Mouse (Mus musculus) midbrain, embryonic 13.5 days (tissue): Measurements from ENCODE around the gene Odf3l1. TPM values are rescaled to one million over a fixed set of nuclear protein-coding genes. Genes with fewer than 3 reads are reported as not detected.

Experiments
- ATAC-seq: fragments of 200-750 bp; cut with Nextera tagmentation; 2 replicates; pipeline ENCODE4 v1.8.0; 2017; ENCODE audit warnings: mild to moderate bottlenecking, moderate TSS enrichment, moderate library complexity
- H3K27ac ChIP-seq: fragments of 300-500 bp; sonication (generic); 2 replicates; pipeline ENCODE4 v1.5.1; 2015; ENCODE audit warnings: inconsistent platforms, mild to moderate bottlenecking, moderate library complexity
- H3K27me3 ChIP-seq: fragments of 300-500 bp; sonication (generic); 2 replicates; pipeline ENCODE4 v1.6.1; 2015; ENCODE audit warnings: mild to moderate bottlenecking, inconsistent platforms
- H3K36me3 ChIP-seq: fragments of 300-500 bp; sonication (generic); 2 replicates; pipeline ENCODE4 v1.6.1; 2015; ENCODE audit warnings: mild to moderate bottlenecking, inconsistent platforms
- H3K4me1 ChIP-seq: fragments of 300-500 bp; sonication (generic); replicated peaks from 2 replicates; pipeline ENCODE4 v1.6.1; 2015; ENCODE audit warnings: inconsistent platforms
- H3K4me2 ChIP-seq: fragments of 300-500 bp; sonication (generic); replicated peaks from 2 replicates; pipeline ENCODE4 v1.6.1; 2015; ENCODE audit warnings: moderate library complexity, mild to moderate bottlenecking, inconsistent platforms
- H3K4me3 ChIP-seq: fragments of 300-500 bp; sonication (generic); replicated peaks from 2 replicates; pipeline ENCODE4 v1.5.1; 2015; ENCODE audit warnings: mild to moderate bottlenecking, inconsistent platforms
- H3K9ac ChIP-seq: fragments of 300-500 bp; sonication (generic); replicated peaks from 2 replicates; pipeline ENCODE4 v1.6.1; 2015; ENCODE audit warnings: mild to moderate bottlenecking, inconsistent platforms
- H3K9me3 ChIP-seq: fragments of 300-500 bp; sonication (generic); 2 replicates; pipeline ENCODE4 v1.6.1; 2016; ENCODE audit warnings: mild to moderate bottlenecking, inconsistent platforms
- WGBS: fragments of 180-500 bp; shearing (Covaris S2); methylation state at CpG from one replicate; pipeline ENCODE4 v1.1.7; 2015; 5-methylcytosine and 5-hydroxymethylcytosine counted together
- polyA plus RNA-seq: library from polyadenylated mRNA; unstranded; fragments of >200 nt; fragmentation: Nextera tagmentation; extraction: Ambion mirVana; gene quantifications from 2 replicates; pipeline ENCODE4 v1.2.1, GENCODE M21; 2015

Odf3l1 gene
- polyA plus RNA-seq, 1 experiment from 2014 or later, result not detected

- WGBS, result 62% methylated on average over 5 of the region's 5 CpGs
- no peak for ATAC-seq
- Histone ChIP-seq H3K4me2 (no peak overlapping the region), H3K4me1 (peaks cover 24% of the 10 kb centered on the region), H3K27me3 (peaks cover 3% of the 10 kb centered on the region; the same call in 1 of the 2 replicates), H3K9me3 (no peaks in the 10 kb centered on the region), H3K36me3 (no peaks in the 10 kb centered on the region), H3K27ac (no peak overlapping the region), H3K9ac (no peak overlapping the region), H3K4me3 (no peak overlapping the region)
These were observed 23.8 kb downstream of the Odf3l1 start for GRCm38 (mm10) chr9:56840721-56841120.

GRCm38 (mm10) chr9:56835152-56835551, 29.3 kb downstream of the Odf3l1 start:
- ATAC-seq, result no peak
- Histone ChIP-seq H3K36me3 (no peaks in the 10 kb centered on the region), H3K4me1 (peaks cover 23% of the 10 kb centered on the region), H3K9me3 (no peaks in the 10 kb centered on the region), H3K9ac (no peak overlapping the region), H3K4me3 (no peak overlapping the region), H3K27ac (no peak overlapping the region), H3K4me2 (no peak overlapping the region), H3K27me3 (peaks cover 3% of the 10 kb centered on the region; the same call in 1 of the 2 replicates)
- 88% methylated on average over 5 of the region's 5 CpGs for WGBS

DNA sequence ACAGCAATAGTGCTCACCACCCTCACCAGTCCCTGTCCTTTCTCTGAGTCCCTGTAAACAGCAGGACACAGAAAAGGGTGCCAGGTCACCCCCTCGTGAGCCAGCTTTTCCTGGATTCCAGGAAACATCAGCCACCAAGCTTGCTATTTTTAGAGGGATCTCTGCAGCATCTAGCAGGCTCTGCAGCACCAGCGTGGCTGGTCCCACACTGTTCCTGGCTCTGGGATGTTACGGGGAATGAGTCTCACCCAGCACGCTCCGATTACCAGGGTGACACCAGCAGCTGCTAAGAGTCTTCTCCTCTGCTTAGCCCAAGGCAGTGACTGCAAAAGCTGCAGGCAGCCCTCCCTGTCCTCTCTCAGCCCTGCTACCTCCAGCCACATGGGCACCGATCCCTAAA, 31.6 kb downstream of the Odf3l1 start:
- WGBS, result 37% methylated on average over 6 of the region's 6 CpGs
- H3K9ac ChIP-seq, result no peak overlapping the region
- peaks cover 42% of the 10 kb centered on the region for H3K4me1 ChIP-seq
- no peaks in the 10 kb centered on the region for H3K27me3 ChIP-seq
- no peak overlapping the region for H3K27ac ChIP-seq
- no peak for ATAC-seq
- no peak overlapping the region for H3K4me2 ChIP-seq
- no peak overlapping the region for H3K4me3 ChIP-seq
- no peaks in the 10 kb centered on the region for H3K9me3 ChIP-seq
- H3K36me3 ChIP-seq, result no peaks in the 10 kb centered on the region

DNA sequence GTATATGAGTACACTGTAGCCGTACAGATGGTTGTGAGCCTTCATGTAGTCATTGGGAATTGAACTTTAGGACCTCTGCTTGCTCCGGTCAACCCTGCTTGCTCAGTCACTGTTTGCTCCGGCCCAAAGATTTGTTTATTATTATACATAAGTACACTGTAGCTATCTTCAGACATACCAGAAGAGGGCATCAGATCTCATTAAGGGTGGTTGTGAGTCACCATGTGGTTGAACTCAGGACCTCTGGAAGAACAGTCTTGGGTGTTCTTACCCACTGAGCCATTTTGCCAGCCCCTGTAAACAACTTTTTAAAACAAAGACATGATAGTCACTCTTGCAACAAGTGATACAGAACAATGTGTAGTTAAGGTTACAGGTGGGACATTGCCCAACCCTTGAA, 32.6 kb downstream of the Odf3l1 start:
- no peaks in the 10 kb centered on the region for H3K9me3 ChIP-seq
- H3K9ac ChIP-seq, result no peak overlapping the region
- H3K4me1 ChIP-seq, result peaks cover 43% of the 10 kb centered on the region
- H3K4me3 ChIP-seq, result no peak overlapping the region
- no peak overlapping the region for H3K27ac ChIP-seq
- H3K36me3 ChIP-seq, result no peaks in the 10 kb centered on the region
- WGBS, result 91% methylated on average over 3 of the region's 3 CpGs
- no peak for ATAC-seq
- no peak overlapping the region for H3K4me2 ChIP-seq
- H3K27me3 ChIP-seq, result no peaks in the 10 kb centered on the region

- H3K27me3 ChIP-seq, result 0 out of 2 replicates have a peak, but pooled peaks cover 3% of the 10 kb centered on the region
- no peak overlapping the region for H3K4me2 ChIP-seq
- ATAC-seq, result peak; percentile 84
- WGBS, result 7% methylated on average over 4 of the region's 4 CpGs
- no peak overlapping the region for H3K9ac ChIP-seq
- H3K27ac ChIP-seq, result peak overlapping the region; percentile 61
- no peak overlapping the region for H3K4me3 ChIP-seq
- no peaks in the 10 kb centered on the region for H3K36me3 ChIP-seq
- peaks cover 53% of the 10 kb centered on the region for H3K4me1 ChIP-seq
- no peaks in the 10 kb centered on the region for H3K9me3 ChIP-seq
These were observed 34.3 kb downstream of the Odf3l1 start for GRCm38 (mm10) chr9:56830162-56830561.

DNA sequence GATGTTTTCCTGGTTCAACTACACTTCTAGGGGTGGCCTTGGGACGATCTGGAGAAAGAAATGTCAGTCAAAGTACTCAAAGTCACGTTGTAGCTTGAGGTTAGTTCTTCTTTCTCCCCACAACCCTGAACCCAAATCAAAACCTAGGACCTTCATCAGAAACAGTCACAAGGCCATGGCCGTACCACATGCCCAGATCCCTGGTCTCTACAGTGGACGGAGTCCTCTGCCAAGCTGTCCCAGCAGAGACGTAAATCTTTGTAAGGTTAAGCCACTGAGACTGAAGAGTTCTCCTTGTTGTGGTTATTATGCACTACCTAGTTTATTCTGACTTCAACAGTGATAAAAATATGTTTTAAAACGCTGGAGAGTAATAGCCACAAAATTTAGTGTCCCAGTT, 35.6 kb downstream of the Odf3l1 start:
- 84% methylated on average over 6 of the region's 6 CpGs for WGBS
- Histone ChIP-seq H3K4me3 (no peak overlapping the region), H3K9me3 (no peaks in the 10 kb centered on the region), H3K36me3 (no peaks in the 10 kb centered on the region), H3K4me1 (peaks cover 57% of the 10 kb centered on the region), H3K27ac (no peak overlapping the region), H3K27me3 (0 out of 2 replicates have a peak, but pooled peaks cover 6% of the 10 kb centered on the region), H3K4me2 (no peak overlapping the region), H3K9ac (no peak overlapping the region)
- no peak for ATAC-seq

DNA sequence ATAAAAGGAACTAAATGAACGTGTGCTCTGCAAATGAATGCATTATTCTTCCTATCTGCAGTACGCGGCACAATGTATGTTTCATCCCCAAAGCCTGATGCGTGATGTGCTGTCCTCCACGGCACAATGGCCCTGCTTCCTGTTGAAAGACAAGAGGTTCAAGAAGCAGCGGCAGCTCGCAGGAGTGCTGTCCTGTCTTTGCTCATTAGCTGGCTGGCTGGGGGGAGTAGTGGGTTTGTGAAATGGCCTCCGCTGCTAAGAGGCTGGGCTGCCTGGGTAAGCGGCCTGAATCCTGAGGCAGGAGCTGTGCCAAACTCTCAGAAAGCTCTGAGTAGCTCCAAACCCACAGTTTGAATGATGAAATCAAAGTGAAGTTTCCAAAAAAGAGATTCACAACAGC, 36.3 kb downstream of the Odf3l1 start:
- Histone ChIP-seq H3K4me1 (peaks cover 54% of the 10 kb centered on the region), H3K4me2 (no peak overlapping the region), H3K27me3 (0 out of 2 replicates have a peak, but pooled peaks cover 6% of the 10 kb centered on the region), H3K27ac (0 out of 2 replicates have a peak overlapping the region, but pooled peaks have one; percentile 37), H3K36me3 (no peaks in the 10 kb centered on the region), H3K9ac (no peak overlapping the region), H3K4me3 (no peak overlapping the region), H3K9me3 (no peaks in the 10 kb centered on the region)
- 23% methylated on average over 9 of the region's 9 CpGs for WGBS
- ATAC-seq, result no peak

DNA sequence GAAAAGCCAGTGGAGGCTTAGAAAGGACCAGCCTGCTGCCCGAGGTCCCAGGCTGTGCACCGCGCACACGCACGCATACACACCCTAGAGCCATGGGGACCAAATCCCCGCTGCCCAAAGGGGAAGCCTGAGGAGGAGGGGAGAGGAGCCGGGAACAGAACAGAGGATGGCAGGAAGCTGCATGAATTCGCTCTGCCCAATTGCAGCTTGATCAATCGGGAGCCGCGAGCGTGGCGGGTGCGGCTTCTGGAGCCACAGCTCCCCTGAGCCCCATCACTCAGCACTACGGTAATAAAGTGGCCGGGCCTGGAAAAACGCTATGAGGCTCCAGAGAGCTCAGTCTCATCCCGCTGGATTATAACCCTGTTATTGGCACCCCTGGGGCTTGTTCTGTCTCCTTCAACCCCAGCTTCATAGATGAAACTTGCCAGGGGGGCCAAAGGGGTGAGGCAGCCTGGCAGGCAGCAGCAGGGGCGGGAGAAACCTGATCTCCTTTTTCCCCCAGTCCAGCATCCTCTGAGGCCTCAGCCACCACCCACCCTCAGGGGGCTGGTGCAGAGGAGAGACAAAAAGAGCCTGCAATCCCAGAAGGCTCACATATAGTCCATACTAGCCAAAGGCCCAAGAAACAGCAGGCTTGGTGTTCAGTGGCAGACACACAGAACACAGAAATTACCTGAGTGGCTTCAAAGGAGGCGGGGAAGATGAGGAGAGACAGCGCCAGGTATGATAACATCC, 38.8 kb downstream of the Odf3l1 start:
- peak overlapping the region; percentile 50 for H3K4me2 ChIP-seq
- peak overlapping the region; percentile 40; the same call in 1 of the 2 replicates for H3K9ac ChIP-seq
- no peaks in the 10 kb centered on the region for H3K36me3 ChIP-seq
- peak overlapping the region; percentile 16 for H3K4me3 ChIP-seq
- peak overlapping the region; percentile 31; the same call in 1 of the 2 replicates for H3K27ac ChIP-seq
- H3K27me3 ChIP-seq, result 0 out of 2 replicates have a peak, but pooled peaks cover 6% of the 10 kb centered on the region
- WGBS, result 9% methylated on average over 21 of the region's 21 CpGs
- H3K9me3 ChIP-seq, result no peaks in the 10 kb centered on the region
- H3K4me1 ChIP-seq, result peaks cover 40% of the 10 kb centered on the region
- peak; percentile 60 for ATAC-seq

GRCm38 (mm10) chr9:56824900-56825299, 39.6 kb downstream of the Odf3l1 start:
- WGBS, result 1% methylated on average over 3 of the region's 3 CpGs
- H3K4me3 ChIP-seq, result no peak overlapping the region
- H3K9ac ChIP-seq, result no peak overlapping the region
- H3K9me3 ChIP-seq, result no peaks in the 10 kb centered on the region
- 0 out of 2 replicates have a peak, but pooled peaks cover 6% of the 10 kb centered on the region for H3K27me3 ChIP-seq
- H3K4me1 ChIP-seq, result peaks cover 33% of the 10 kb centered on the region
- H3K36me3 ChIP-seq, result no peaks in the 10 kb centered on the region
- no peak for ATAC-seq
- H3K27ac ChIP-seq, result no peak overlapping the region
- H3K4me2 ChIP-seq, result 0 out of 2 replicates have a peak overlapping the region, but pooled peaks have one; percentile 50

GRCm38 (mm10) chr9:56810916-56811315, 53.6 kb downstream of the Odf3l1 start:
- no peak overlapping the region for H3K4me2 ChIP-seq

GRCm38 (mm10) chr9:56807990-56808389, 56.5 kb downstream of the Odf3l1 start:
- H3K36me3 ChIP-seq, result no peaks in the 10 kb centered on the region
- H3K4me3 ChIP-seq, result no peak overlapping the region
- H3K9ac ChIP-seq, result no peak overlapping the region
- no peak overlapping the region for H3K27ac ChIP-seq
- no peaks in the 10 kb centered on the region for H3K4me1 ChIP-seq
- 0 out of 2 replicates have a peak, but pooled peaks cover 3% of the 10 kb centered on the region for H3K27me3 ChIP-seq
- no peak overlapping the region for H3K4me2 ChIP-seq
- no peak for ATAC-seq
- H3K9me3 ChIP-seq, result no peaks in the 10 kb centered on the region
- WGBS, result 91% methylated on average over 6 of the region's 6 CpGs

More at GRCm38 (mm10) chr9:56810916-56811315, 53.6 kb downstream of the Odf3l1 start:
- Histone ChIP-seq H3K27ac (no peak overlapping the region), H3K9me3 (no peaks in the 10 kb centered on the region), H3K4me3 (no peak overlapping the region), H3K36me3 (no peaks in the 10 kb centered on the region), H3K9ac (no peak overlapping the region), H3K4me1 (no peaks in the 10 kb centered on the region), H3K27me3 (0 out of 2 replicates have a peak, but pooled peaks cover 3% of the 10 kb centered on the region)
- 71% methylated on average over 1 of the region's 1 CpGs for WGBS
- no peak for ATAC-seq

DNA sequence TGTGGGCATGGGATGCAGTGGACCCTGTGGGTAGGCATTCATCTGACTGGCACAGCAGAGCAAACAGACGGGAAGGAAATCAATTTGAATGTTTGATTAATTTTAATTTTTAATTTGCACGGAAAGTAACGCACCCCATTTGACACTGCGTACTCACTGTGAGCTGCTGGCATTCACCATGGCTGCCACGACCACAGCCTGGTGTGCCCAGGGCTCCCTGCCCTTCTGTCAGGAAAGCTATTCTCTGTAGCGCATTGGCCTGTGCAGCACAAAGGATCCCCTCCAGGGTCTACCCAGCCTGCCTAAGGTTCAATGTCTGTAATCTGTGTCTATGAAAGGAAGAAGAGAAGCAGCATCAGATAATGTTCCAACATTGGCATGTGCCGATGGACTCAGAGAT, 61.3 kb downstream of the Odf3l1 start:
- H3K9me3 ChIP-seq, result no peaks in the 10 kb centered on the region
- no peaks in the 10 kb centered on the region for H3K36me3 ChIP-seq
- no peak overlapping the region for H3K4me2 ChIP-seq
- 87% methylated on average over 7 of the region's 7 CpGs for WGBS
- no peaks in the 10 kb centered on the region for H3K4me1 ChIP-seq
- peaks cover 21% of the 10 kb centered on the region for H3K27me3 ChIP-seq
- no peak overlapping the region for H3K9ac ChIP-seq
- no peak overlapping the region for H3K27ac ChIP-seq
- no peak overlapping the region for H3K4me3 ChIP-seq
- no peak for ATAC-seq
